Mouse (Mus musculus): Measurements from ENCODE around the gene Zfp64. TPM values are rescaled to one million over a fixed set of nuclear protein-coding genes. Genes with fewer than 3 reads are reported as not detected.

Zfp64 gene
- polyA plus RNA-seq, 1 experiment from 2014 or later = 15.1 TPM

Other genes with a start within 250 kb of the Zfp64 start
- 11.5 and 13.1 TPM in 2 replicates for gene Atp9a, start 213.2 kb downstream of the Zfp64 start, polyA plus RNA-seq (2015; fragmentation: Nextera tagmentation; extraction: Ambion mirVana)
- 1.1 and 1.5 TPM in 2 replicates for gene Sall4, start 187.6 kb downstream of the Zfp64 start, polyA plus RNA-seq (2015; fragmentation: Nextera tagmentation; extraction: Ambion mirVana)